ENCODE assay signal across 7 mouse cellular contexts in the genomic region with DNA sequence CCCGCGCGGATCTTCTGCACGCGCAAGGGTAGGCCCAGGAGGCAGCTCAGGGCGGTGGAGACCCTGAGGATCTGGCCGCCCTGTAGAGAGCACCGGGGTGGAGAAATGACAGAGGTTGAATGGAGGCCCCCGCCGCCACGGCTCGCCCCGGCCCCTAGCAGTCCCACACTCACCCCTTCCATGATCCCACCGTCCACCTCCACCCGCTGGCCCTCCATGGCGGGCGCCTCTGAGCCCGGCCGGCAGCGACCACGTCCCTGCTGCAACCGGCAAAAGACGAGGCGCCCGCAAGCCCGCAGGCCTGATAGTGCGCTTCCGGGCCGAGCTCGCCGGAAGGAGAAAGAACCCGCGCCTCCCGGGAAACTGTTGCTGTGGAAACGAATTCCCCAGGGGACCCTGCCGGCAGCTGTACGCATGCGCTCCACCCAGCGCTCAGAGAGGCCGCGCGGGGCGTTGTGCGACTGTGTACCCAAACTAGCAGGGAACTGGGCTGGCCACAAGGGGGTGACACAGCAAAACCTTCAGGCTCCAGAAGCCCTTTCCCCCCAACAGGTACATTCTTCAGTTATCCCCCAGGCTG. TPM values are rescaled to one million over a fixed set of nuclear protein-coding genes. Genes with fewer than 3 reads are reported as not detected.
DNase-seq lines count a peak whose midpoint lies in the region; ATAC-seq lines count a peak whose summit lies in the region.

Gene Rtca, minus strand, starts transcription at position 437 of the 580 bp plus-strand sequence.

- peak within 1 kb of the TSS; percentile 94 for H3K4me3 ChIP-seq in embryonic facial prominence, embryonic 11.5 days (ENCODE audit: low read depth, low read length)
- H3K4me3 ChIP-seq in limb, embryonic 11.5 days (ENCODE audit: low read depth, low read length), result peak within 1 kb of the TSS; percentile 96
- H3K4me3 ChIP-seq in midbrain, embryonic 14.5 days (replicated peaks; ENCODE audit: low read depth, low read length), result peak within 1 kb of the TSS; percentile 99

- peak; percentile 95 for ATAC-seq in embryonic facial prominence, embryonic 11.5 days (replicated peaks; ENCODE audit: insufficient number of reproducible peaks, low FRiP score, low TSS enrichment, low read depth)
- ATAC-seq in limb, embryonic 11.5 days (ENCODE audit: insufficient number of reproducible peaks, low FRiP score, low TSS enrichment, low read depth), result peak; percentile 93
- ATAC-seq in midbrain, embryonic 14.5 days (ENCODE audit: low FRiP score, low TSS enrichment), result peak; percentile 93

- H3K27me3 ChIP-seq in embryonic facial prominence, embryonic 11.5 days (ENCODE audit: control insufficient read depth, insufficient read depth, low read length), result no peaks in the 10 kb centered on the region
- H3K27me3 ChIP-seq in limb, embryonic 11.5 days (ENCODE audit: control insufficient read depth, insufficient read depth, low read length), result no peaks in the 10 kb centered on the region
- H3K27me3 ChIP-seq in midbrain, embryonic 14.5 days (ENCODE audit: control insufficient read depth, insufficient read depth, low read length), result no peaks in the 10 kb centered on the region

- WGBS in embryonic facial prominence, embryonic 11.5 days, result under 1% methylated on average over 37 of the region's 44 CpGs
- WGBS in limb, embryonic 11.5 days, result under 1% methylated on average over 41 of the region's 44 CpGs
- WGBS in midbrain, embryonic 14.5 days, result under 1% methylated on average over 33 of the region's 44 CpGs

- peak within 1 kb of the TSS; percentile 93 for H3K9ac ChIP-seq in embryonic facial prominence, embryonic 11.5 days (replicated peaks; ENCODE audit: low read length)
- peak within 1 kb of the TSS; percentile 89 for H3K9ac ChIP-seq in limb, embryonic 11.5 days (ENCODE audit: low read length)
- peak within 1 kb of the TSS; percentile 93 for H3K9ac ChIP-seq in midbrain, embryonic 14.5 days (replicated peaks; ENCODE audit: low read length)

- no peaks in the 10 kb centered on the region for H3K9me3 ChIP-seq in embryonic facial prominence, embryonic 11.5 days (replicated peaks; ENCODE audit: control insufficient read depth, low read length)
- H3K9me3 ChIP-seq in limb, embryonic 11.5 days (ENCODE audit: control insufficient read depth, low read length), result no peaks in the 10 kb centered on the region
- H3K9me3 ChIP-seq in midbrain, embryonic 14.5 days (ENCODE audit: control insufficient read depth, low read length), result no peaks in the 10 kb centered on the region

- peaks cover 4% of the 10 kb centered on the region for H3K4me1 ChIP-seq in embryonic facial prominence, embryonic 11.5 days (ENCODE audit: control insufficient read depth, insufficient read depth, low read length)
- peaks cover 10% of the 10 kb centered on the region for H3K4me1 ChIP-seq in limb, embryonic 11.5 days (ENCODE audit: control insufficient read depth, insufficient read depth, low read length)
- peaks cover 14% of the 10 kb centered on the region for H3K4me1 ChIP-seq in midbrain, embryonic 14.5 days (ENCODE audit: control insufficient read depth, insufficient read depth, low read length)

- peak within 1 kb of the TSS; percentile 69 for H3K4me2 ChIP-seq in embryonic facial prominence, embryonic 11.5 days (ENCODE audit: low read depth, low read length)
- peak within 1 kb of the TSS; percentile 67 for H3K4me2 ChIP-seq in limb, embryonic 11.5 days (ENCODE audit: low read depth, severe bottlenecking)
- H3K4me2 ChIP-seq in midbrain, embryonic 14.5 days (ENCODE audit: low read length), result peak within 1 kb of the TSS; percentile 67

- H3K27ac ChIP-seq in embryonic facial prominence, embryonic 11.5 days (replicated peaks; ENCODE audit: low read depth, low read length), result peak within 1 kb of the TSS; percentile 54; the same call in 1 of the 2 replicates
- peak within 1 kb of the TSS; percentile 59; the same call in 1 of the 2 replicates for H3K27ac ChIP-seq in limb, embryonic 11.5 days (replicated peaks; ENCODE audit: low read depth, low read length)
- H3K27ac ChIP-seq in midbrain, embryonic 14.5 days (replicated peaks; ENCODE audit: low read depth, low read length), result peak within 1 kb of the TSS; percentile 85

- H3K36me3 ChIP-seq in embryonic facial prominence, embryonic 11.5 days (replicated peaks; ENCODE audit: control insufficient read depth, insufficient read depth, low read depth, low read length), result no peaks in the 10 kb centered on the region; the same call in 1 of the 2 replicates
- H3K36me3 ChIP-seq in limb, embryonic 11.5 days (ENCODE audit: control insufficient read depth, insufficient read depth, low read length), result peaks cover 8% of the 10 kb centered on the region; the same call in 1 of the 2 replicates
- peaks cover 33% of the 10 kb centered on the region for H3K36me3 ChIP-seq in midbrain, embryonic 14.5 days (ENCODE audit: control insufficient read depth, insufficient read depth, low read length)

- DNase-seq in adrenal gland, postnatal 14 days, result peak; percentile 99
- peak; percentile 99 for DNase-seq in embryonic facial prominence, embryonic 11.5 days (ENCODE audit: low spot score)
- peak; percentile 99 for DNase-seq in heart, adult 11 months
- DNase-seq in kidney, adult 18-20 months, result peak; percentile 97
- DNase-seq in limb, embryonic 11.5 days (ENCODE audit: low spot score), result peak; percentile 100
- peak; percentile 99 for DNase-seq in midbrain, embryonic 14.5 days
- peak; percentile 98 to 99 for DNase-seq in spleen, adult 18-20 months

RNA-seq across cellular contexts. Expression of gene Rtca, which starts in this region (rescaled TPM):
- 34.7 and 35.1 TPM in 2 replicates for total RNA-seq in adrenal gland, postnatal 14 days (2021)
- 110 and 112 TPM in 2 replicates for polyA plus RNA-seq in embryonic facial prominence, embryonic 11.5 days (2014; fragmentation: Nextera tagmentation; extraction: Ambion mirVana)
- 99.6 and 104 TPM in 2 replicates for polyA plus RNA-seq in limb, embryonic 11.5 days (2014; fragmentation: Nextera tagmentation; extraction: Ambion mirVana)
- 120 and 126 TPM in 2 replicates for polyA plus RNA-seq in midbrain, embryonic 14.5 days (2014; fragmentation: Nextera tagmentation; extraction: Ambion mirVana)

Comparison
In these comparisons a context has a peak if more than half of its experiments do, and no peak if none do; other contexts are left out.
1. Peak in every context shown above with its lines: DNase-seq, ATAC-seq, H3K4me3 ChIP-seq and H3K27ac ChIP-seq.